Mouse (Mus musculus) limb, embryonic 11.5 days (tissue): ENCODE measurements around the gene Mogat2. TPM values are rescaled to one million over a fixed set of nuclear protein-coding genes. Genes with fewer than 3 reads are reported as not detected.

Experiments used
- ATAC-seq: fragments of 200-750 bp; cut with Nextera tagmentation; 2 replicates; pipeline ENCODE4 v1.8.0; 2017; ENCODE audit warnings: low read depth; ENCODE audit not compliant: insufficient number of reproducible peaks, low FRiP score, low TSS enrichment
- DNase-seq: peaks from one replicate; pipeline ENCODE4 v3.0.0-alpha.2; 2015; ENCODE audit warnings: low spot score
- H3K27ac ChIP-seq: fragments of 300-500 bp; sonication (generic); replicated peaks from 2 replicates; pipeline ENCODE4 v1.5.1; 2014; ENCODE audit warnings: low read depth, mild to moderate bottlenecking, low read length
- H3K27me3 ChIP-seq: fragments of 300-500 bp; sonication (generic); 2 replicates; pipeline ENCODE4 v1.6.1; 2014; ENCODE audit warnings: mild to moderate bottlenecking, low read length, mixed read lengths; ENCODE audit not compliant: control insufficient read depth, insufficient read depth
- H3K36me3 ChIP-seq: fragments of 300-500 bp; sonication (generic); 2 replicates; pipeline ENCODE4 v1.6.1; 2014; ENCODE audit warnings: mild to moderate bottlenecking, low read length, moderate library complexity, mixed read lengths; ENCODE audit not compliant: control insufficient read depth, insufficient read depth
- H3K4me1 ChIP-seq: fragments of 300-500 bp; sonication (generic); 2 replicates; pipeline ENCODE4 v1.6.1; 2014; ENCODE audit warnings: low read length, mixed read lengths; ENCODE audit not compliant: control insufficient read depth, insufficient read depth
- H3K4me2 ChIP-seq: fragments of 300-500 bp; sonication (generic); 2 replicates; pipeline ENCODE4 v1.6.1; 2014; ENCODE audit warnings: low read depth, mild to moderate bottlenecking, moderate library complexity; ENCODE audit not compliant: severe bottlenecking
- H3K4me3 ChIP-seq: fragments of 300-500 bp; sonication (generic); 2 replicates; pipeline ENCODE4 v1.5.1; 2014; ENCODE audit warnings: low read depth, low read length
- H3K9ac ChIP-seq: fragments of 300-500 bp; sonication (generic); 2 replicates; pipeline ENCODE4 v1.6.1; 2014; ENCODE audit warnings: mild to moderate bottlenecking, low read length
- H3K9me3 ChIP-seq: fragments of 300-500 bp; sonication (generic); 2 replicates; pipeline ENCODE4 v1.6.1; 2016; ENCODE audit warnings: low read length; ENCODE audit not compliant: control insufficient read depth
- WGBS: fragments of 180-500 bp; shearing (Covaris S2); extraction: QIAGEN DNeasy Blood & Tissue Kit; methylation state at CpG from one replicate; pipeline ENCODE4 v1.1.7; 2014; 5-methylcytosine and 5-hydroxymethylcytosine counted together
- polyA plus RNA-seq: library from polyadenylated mRNA; unstranded; fragments of >200 nt; fragmentation: Nextera tagmentation; extraction: Ambion mirVana; gene quantifications from 2 replicates; pipeline ENCODE4 v1.2.1, GENCODE M21; 2014

The Mogat2 gene
- polyA plus RNA-seq, 1 experiment from 2014 or later, result 41.3 TPM

- DNase-seq (no peak), ATAC-seq (no peak)
- H3K27ac ChIP-seq, result no peak overlapping the region
- 77% methylated on average over 11 of the region's 11 CpGs for WGBS
- H3K4me1 ChIP-seq, result no peaks in the 10 kb centered on the region
- H3K36me3 ChIP-seq, result no peaks in the 10 kb centered on the region
- no peak overlapping the region for H3K4me3 ChIP-seq
- no peak overlapping the region for H3K9ac ChIP-seq
- H3K27me3 ChIP-seq, result no peaks in the 10 kb centered on the region
- H3K4me2 ChIP-seq, result no peak overlapping the region
- H3K9me3 ChIP-seq, result no peaks in the 10 kb centered on the region
Measured at GRCm38 (mm10) chr7:99175118-99175517, 63.3 kb downstream of the Mogat2 start.

- no peaks in the 10 kb centered on the region for H3K27me3 ChIP-seq
- H3K27ac ChIP-seq, result no peak overlapping the region
- ATAC-seq, result no peak
- H3K36me3 ChIP-seq, result no peaks in the 10 kb centered on the region
- no peak overlapping the region for H3K9ac ChIP-seq
- no peaks in the 10 kb centered on the region for H3K4me1 ChIP-seq
- no peak for DNase-seq
- no peak overlapping the region for H3K4me3 ChIP-seq
- H3K4me2 ChIP-seq, result no peak overlapping the region
- 89% methylated on average over 4 of the region's 4 CpGs for WGBS
- H3K9me3 ChIP-seq, result no peaks in the 10 kb centered on the region
Measured at GRCm38 (mm10) chr7:99174006-99174405, 64.4 kb downstream of the Mogat2 start.

- Histone ChIP-seq H3K27me3 (no peaks in the 10 kb centered on the region), H3K9me3 (no peaks in the 10 kb centered on the region), H3K4me3 (no peak overlapping the region), H3K4me1 (no peaks in the 10 kb centered on the region), H3K9ac (no peak overlapping the region), H3K27ac (no peak overlapping the region), H3K4me2 (no peak overlapping the region), H3K36me3 (no peaks in the 10 kb centered on the region)
- WGBS, result 82% methylated on average over 6 of the region's 6 CpGs
- ATAC-seq, result no peak
- DNase-seq, result no peak
Measured at GRCm38 (mm10) chr7:99172898-99173297, 65.5 kb downstream of the Mogat2 start.

GRCm38 (mm10) chr7:99171730-99172463, 66.5 kb downstream of the Mogat2 start:
- Histone ChIP-seq H3K4me3 (no peak overlapping the region), H3K9ac (no peak overlapping the region), H3K9me3 (no peaks in the 10 kb centered on the region), H3K4me2 (no peak overlapping the region), H3K36me3 (no peaks in the 10 kb centered on the region), H3K27ac (no peak overlapping the region), H3K4me1 (no peaks in the 10 kb centered on the region), H3K27me3 (no peaks in the 10 kb centered on the region)
- DNase-seq (no peak), ATAC-seq (no peak)
- WGBS, result 66% methylated on average over 10 of the region's 10 CpGs

GRCm38 (mm10) chr7:99170519-99170918, 67.9 kb downstream of the Mogat2 start:
- no peaks in the 10 kb centered on the region for H3K9me3 ChIP-seq

GRCm38 (mm10) chr7:99169717-99170403, 68.6 kb downstream of the Mogat2 start:
- WGBS, result 71% methylated on average over 9 of the region's 9 CpGs
- Histone ChIP-seq H3K27ac (no peak overlapping the region), H3K9ac (no peak overlapping the region), H3K9me3 (no peaks in the 10 kb centered on the region), H3K27me3 (no peaks in the 10 kb centered on the region), H3K4me2 (no peak overlapping the region), H3K4me1 (no peaks in the 10 kb centered on the region), H3K4me3 (no peak overlapping the region), H3K36me3 (no peaks in the 10 kb centered on the region)
- no peak for ATAC-seq
- no peak for DNase-seq

More at GRCm38 (mm10) chr7:99170519-99170918, 67.9 kb downstream of the Mogat2 start:
- H3K27ac ChIP-seq, result no peak overlapping the region
- H3K36me3 ChIP-seq, result no peaks in the 10 kb centered on the region
- no peaks in the 10 kb centered on the region for H3K27me3 ChIP-seq
- DNase-seq (no peak), ATAC-seq (no peak)
- 86% methylated on average over 6 of the region's 6 CpGs for WGBS
- no peak overlapping the region for H3K4me2 ChIP-seq
- no peak overlapping the region for H3K4me3 ChIP-seq
- H3K4me1 ChIP-seq, result no peaks in the 10 kb centered on the region
- H3K9ac ChIP-seq, result no peak overlapping the region

Other genes starting within 250 kb of the Mogat2 start
- gene Uvrag, start 97.5 kb downstream of the Mogat2 start, polyA plus RNA-seq, result 11.8 and 14.8 TPM in 2 replicates
- 10.6 and 12.3 TPM in 2 replicates for gene Dgat2, start 55.9 kb downstream of the Mogat2 start, polyA plus RNA-seq
- gene Map6, start 28.8 kb upstream of the Mogat2 start, polyA plus RNA-seq, result 4.1 and 4.7 TPM in 2 replicates
- gene Serpinh1, start 114.6 kb upstream of the Mogat2 start, polyA plus RNA-seq, result 413 and 429 TPM in 2 replicates
- 7.9 and 8.5 TPM in 2 replicates for gene Gdpd5, start 142.8 kb upstream of the Mogat2 start, polyA plus RNA-seq
- 0.35 and 0.65 TPM in 2 replicates for gene Klhl35, start 227.4 kb upstream of the Mogat2 start, polyA plus RNA-seq
- 880 and 888 TPM in 2 replicates for gene Rps3, start 245.1 kb upstream of the Mogat2 start, polyA plus RNA-seq